Mouse (Mus musculus): ENCODE results near the gene Gm28102. TPM values are rescaled to one million over a fixed set of nuclear protein-coding genes. Genes with fewer than 3 reads are reported as not detected.
"Not testable (repeated sequence)": the region's sequence is repeated elsewhere in the genome, so short reads cannot be mapped to it uniquely, and the experiment has no call there.

Gm28102 gene
- not detected for total RNA-seq (2022)

DNA sequence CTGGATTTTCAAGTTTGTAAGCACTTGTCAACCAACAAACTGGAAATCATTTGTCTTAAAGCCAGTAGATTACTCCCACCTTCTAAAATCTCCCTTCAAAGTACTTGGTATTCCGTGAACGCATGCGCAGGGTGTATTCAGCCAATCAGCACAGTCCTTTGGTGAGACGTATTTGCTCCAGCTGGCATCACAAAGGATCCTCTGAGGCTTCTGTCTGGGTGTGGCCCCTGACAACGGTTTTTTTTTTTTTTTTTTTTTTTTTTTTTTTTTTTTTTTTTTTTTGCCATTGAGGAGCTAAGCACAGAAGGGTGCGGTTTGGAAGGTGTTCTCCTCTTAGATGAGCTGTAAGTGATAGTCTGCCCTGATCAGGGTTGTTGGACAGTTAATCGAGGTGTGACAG lies at the start of gene Gm28102:
Gene Gm28102 (plus strand): TSS at position 301 of the 400 bp plus-strand sequence.
- DNase-seq (ENCODE audit: low spot score in 2 of 2): not testable (repeated sequence)
